Mouse (Mus musculus): ENCODE measurements at regions not wholly inside any gene's neighbourhood (a gene's known extent, or its start where the extent isn't known, plus 50 kb on each side); places are given as distances from the start of the nearest gene placed in this dataset.

GRCm38 (mm10) chr11:111732096-111732495, 666.1 kb downstream of the Kcnj2 start:
- TF ChIP-seq CTCF (IDR thresholded peaks at IDR 0.05; ENCODE audit: low read depth) (no peak), EP300 (IDR thresholded peaks at IDR 0.05; ENCODE audit: low read depth) (no peak)

Data from liver, embryonic 14.5 days (tissue).